Mouse (Mus musculus) left cerebral cortex, adult 11 months (tissue): ENCODE results near the gene Clta.
"Not testable (repeated sequence)": the region's sequence is repeated elsewhere in the genome, so short reads cannot be mapped to it uniquely, and the experiment has no call there.

Experiments
- DNase-seq: peaks from one replicate; pipeline ENCODE4 v3.0.0; 2022; ENCODE audit warnings: low spot score

Gene Clta

DNA sequence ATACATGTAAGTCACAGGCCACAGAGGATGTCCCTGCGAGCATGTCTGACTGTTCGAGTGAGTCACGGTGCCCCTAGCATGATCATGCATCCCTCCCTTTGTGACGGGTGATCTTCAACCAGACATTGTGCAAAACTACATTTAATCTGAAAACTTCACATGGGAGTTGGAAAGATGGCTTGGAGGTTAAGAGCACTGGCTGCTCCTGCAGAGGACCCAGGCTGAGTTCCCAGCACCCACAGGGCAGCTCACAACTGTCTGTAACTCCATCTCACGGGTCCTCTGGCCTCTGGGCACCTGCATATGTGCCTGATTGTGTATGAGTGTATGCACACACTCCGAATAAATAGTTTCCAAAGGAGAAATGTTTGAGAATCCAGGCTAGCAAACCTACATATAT lies 20.0 kb downstream of the Clta start:
- DNase-seq, result no peak

DNA sequence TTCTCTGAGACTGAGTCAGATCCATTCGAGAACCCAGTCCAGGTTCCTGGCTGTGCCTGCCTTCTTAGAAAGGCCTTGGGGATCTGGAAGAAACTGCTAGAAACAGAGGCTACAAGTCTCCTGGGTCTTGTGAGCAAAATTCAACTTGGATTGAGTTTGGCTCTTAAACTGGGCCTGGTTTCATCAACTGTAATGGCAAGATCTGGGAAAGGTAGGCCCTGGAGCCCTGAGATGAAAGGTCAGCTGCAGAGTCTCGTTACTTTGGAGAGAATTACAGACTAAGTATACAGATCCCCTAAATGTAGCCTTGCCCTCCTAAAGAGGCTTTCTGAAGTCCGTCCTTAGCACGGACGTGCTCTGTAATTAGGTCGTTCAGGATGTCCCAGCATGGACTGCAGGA lies 21.3 kb downstream of the Clta start:
- no peak for DNase-seq

DNA sequence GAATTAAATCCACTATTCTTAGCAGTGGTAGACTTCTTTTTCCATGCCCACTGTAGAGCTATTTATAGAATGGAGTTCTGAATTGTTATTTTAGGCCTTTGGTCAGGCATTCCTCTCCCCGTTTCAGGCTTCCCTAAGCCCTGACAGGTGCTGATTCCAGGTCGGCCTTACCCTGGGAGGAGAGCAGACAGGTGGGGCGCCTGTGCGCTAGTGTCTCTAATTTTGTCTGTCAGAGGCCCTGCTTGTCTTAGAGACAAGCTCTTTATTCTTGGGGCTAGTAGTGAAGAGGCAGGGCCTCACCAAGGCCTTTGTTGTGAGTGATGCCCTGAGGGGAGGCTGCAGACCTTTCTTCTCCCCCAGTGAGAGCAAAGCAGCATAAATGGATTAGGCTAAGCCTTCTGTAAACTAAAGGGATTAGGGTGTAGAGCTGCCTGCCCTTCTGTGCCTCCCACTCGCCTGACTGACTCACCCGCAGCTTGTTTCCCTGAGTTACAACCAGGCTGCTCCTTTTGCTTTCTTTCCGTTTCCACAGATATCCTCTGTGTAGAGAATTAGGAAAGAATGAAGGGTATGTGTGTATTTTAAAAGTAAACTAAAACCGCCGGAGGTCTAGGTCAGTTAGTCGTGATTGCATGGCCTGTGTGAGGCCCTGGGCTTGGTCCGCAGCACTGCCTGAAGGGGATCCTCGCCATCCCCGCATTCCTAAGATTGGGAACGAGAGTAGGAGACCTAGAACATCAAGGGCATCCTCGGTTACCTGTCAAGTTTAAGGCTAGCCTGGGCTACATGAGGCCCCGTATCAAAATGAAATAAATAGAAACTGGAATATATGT lies 24.3 kb downstream of the Clta start:
- peak; percentile 51 for DNase-seq

DNA sequence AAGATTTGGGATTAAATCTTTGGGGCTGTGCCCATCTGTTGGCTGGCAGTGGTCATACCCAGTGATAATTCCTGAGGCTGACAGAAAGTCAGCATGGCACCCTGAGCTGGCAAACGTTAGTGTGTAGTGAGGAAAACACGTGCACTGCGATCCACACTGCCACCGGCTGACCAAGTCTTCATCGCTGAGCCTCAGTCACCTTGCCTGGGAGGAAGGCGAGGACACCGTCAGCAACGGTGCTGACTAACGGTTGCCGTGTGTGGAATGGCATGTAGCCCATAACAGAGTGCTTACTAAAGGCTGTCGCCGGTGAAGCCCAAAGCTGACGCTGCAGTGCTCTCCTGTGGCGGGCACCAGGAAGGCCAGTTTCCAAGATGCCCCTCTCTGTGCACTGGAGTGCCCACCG lies 25.4 kb downstream of the Clta start:
- DNase-seq, result no peak

- no peak for DNase-seq
Observed at GRCm38 (mm10) chr4:44031521-44031920, 27.3 kb downstream of the Clta start.

DNA sequence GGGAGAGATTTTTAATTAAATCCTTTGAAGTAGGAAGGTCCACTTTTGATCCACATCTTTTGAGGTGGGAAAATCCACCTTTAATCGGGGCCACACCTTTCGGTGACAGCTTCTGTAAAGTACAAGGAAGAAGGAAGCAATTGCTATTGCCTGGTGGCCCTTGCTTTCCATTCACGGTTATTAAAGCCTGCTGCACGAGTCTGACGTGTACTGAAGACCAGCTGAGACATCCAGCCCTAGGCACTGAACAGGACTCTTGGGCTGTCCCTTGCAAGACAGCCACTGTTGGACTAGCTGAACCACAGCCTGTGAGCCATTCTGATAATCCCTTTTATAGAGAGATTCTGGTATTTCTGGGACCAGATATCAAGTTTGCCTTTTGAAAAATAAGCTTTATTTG lies 32.2 kb downstream of the Clta start:
- no peak for DNase-seq

GRCm38 (mm10) chr4:44040802-44041201 lies 36.5 kb downstream of the Clta start:
- DNase-seq, result no peak

DNA sequence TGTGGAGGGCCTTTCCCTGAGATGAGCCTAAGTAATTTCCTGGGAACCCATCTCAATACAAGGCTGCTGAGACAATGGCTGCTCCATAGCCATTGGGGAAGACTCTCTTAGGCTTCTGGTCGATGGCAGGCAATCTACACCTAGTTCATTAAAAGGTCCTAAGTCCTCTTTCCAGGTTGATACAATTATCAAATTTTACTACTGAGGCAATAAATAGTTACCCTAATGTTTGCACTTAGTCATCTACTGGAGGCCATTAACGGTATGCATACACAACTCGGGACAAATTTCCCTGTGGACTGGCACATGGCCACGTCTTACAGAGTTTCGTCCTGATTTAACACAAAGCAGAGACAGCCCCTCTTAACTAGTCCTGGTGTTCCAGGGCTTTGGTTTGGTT lies 38.2 kb downstream of the Clta start:
- DNase-seq, result no peak

DNA sequence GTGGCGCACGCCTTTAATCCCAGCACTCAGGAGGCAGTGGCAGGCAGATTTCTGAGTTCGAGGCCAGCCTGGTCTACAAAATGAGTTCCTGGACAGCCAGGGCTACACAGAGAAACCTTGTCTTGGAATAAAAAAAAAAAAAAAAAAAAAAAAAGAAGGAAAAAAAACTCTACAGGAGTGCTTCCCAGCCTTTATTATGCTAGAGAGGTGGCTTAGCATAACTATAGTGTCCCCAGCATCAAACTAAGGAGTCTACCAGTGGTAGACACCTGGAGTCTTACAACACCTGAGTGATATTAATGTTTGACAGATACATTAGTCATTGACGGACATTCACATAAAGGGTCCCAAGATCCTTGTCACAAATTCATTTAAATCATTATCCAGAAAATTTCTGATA lies 38.9 kb downstream of the Clta start:
- not testable (repeated sequence) for DNase-seq

DNA sequence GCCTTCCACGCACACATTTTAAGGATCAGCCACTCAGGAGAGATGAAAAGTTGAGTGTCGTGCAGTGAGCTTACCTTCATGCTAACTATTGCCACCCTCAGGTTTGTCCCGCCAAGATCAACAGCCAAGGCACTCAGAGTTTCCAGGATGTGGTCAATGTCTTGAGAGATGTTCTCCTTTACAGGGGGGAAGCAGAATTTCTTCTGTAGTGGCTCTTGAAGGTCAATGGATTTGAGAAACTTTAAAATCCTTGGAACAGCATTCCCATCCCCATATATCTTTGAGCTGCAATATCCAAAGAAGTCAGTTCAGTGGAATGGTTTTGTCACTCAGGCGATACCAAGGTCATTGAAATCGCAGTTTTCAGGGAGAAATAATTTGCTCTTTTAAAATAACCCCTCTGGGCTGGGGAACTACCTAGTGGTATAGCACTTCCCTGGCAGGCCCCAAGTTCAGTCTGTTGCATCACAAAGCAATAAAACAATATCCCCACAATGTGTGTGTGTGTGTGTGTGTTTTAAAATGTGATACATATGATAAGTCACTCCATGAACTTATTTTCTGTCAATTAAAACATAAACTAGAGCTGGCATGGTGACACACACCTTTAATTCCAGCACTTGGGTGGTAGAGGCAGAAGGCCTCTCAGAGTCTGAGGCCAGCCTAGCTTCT lies 40.6 kb downstream of the Clta start:
- no peak for DNase-seq

- no peak for DNase-seq
Observed at GRCm38 (mm10) chr4:44046066-44046465, 41.8 kb downstream of the Clta start.

DNA sequence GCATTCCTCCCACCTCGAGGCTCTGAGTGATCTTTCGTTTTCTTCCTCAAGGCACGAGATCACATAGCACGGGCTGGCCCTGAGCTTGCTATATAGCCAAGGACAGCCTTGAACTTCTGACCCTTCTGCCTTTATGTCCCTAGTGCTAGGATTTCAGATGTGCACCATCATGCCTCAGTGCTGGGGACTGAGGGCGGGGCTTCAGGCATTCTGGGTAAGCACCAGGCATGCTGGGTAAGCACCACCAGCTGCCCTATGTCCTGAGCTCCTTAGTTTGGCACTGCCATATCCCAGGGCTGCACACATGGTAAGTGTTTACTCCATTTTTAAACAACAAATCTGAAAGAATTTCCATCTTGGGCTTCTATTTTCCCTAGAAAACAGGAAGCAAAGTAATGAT lies 45.6 kb downstream of the Clta start:
- no peak for DNase-seq

DNA sequence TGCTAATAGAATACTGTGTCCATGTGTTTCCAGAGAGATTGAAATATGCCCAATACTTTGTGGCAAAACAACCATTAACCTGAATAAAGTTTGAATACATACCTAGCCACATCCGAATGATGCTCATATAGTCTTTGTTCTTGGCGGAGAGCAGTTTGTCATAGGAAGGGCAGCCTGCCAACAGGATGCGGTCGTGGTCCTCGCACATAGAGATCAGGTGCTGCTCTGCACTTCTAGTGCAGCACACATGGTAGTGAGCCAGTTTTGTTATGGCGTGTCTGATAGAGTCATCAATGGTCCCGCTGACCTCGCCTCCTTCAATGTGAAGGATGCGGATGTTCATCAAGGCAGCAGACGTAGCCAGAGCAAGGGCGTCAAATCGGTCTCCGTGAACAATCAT lies 55.4 kb downstream of the Clta start:
- DNase-seq, result no peak

DNA sequence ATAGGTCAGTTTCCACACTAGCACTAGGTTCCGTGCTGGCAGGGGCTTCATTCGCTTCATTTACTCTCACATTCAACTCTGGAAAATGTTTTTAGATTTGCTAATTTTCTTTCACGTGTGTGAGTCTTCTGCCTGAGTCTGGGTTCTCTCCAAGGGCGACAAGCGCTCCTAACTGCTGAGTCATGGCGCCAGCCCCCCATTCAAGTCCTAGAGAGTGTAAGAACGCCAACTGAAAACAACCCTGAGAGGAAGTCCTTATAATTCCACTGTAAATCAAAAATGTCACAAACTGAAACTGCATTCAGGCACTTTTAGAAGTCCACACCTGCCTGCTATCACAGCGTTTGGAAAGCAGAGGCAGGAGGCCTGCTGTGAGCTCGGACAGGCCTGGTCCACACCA lies 57.8 kb downstream of the Clta start:
- no peak for DNase-seq

DNA sequence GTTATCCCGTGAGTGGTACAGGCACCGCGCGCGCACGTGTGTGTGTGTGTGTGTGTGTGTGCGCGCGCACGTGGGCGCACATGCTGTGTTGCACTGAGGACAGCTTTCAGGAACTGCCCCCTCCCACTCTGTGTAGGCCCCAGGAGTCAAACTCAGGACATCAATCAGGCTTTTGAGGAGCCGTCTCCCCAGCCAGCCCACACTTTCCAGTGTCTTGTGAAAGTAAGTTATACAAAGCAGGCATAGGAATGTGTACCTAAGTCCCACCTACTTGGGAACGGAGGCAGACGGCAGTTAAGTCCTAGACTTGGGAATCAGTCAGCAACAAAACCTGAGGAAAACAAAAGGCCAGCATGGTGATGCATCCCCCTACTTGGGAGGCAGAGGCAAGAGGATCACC lies 58.6 kb downstream of the Clta start:
- DNase-seq, result no peak

- peak; percentile 77 for DNase-seq
Observed at GRCm38 (mm10) chr4:44065355-44066025, 61.2 kb downstream of the Clta start.

GRCm38 (mm10) chr4:44066891-44067290 lies 62.6 kb downstream of the Clta start:
- DNase-seq, result no peak

GRCm38 (mm10) chr4:44068736-44069135 lies 64.5 kb downstream of the Clta start:
- DNase-seq, result no peak

DNA sequence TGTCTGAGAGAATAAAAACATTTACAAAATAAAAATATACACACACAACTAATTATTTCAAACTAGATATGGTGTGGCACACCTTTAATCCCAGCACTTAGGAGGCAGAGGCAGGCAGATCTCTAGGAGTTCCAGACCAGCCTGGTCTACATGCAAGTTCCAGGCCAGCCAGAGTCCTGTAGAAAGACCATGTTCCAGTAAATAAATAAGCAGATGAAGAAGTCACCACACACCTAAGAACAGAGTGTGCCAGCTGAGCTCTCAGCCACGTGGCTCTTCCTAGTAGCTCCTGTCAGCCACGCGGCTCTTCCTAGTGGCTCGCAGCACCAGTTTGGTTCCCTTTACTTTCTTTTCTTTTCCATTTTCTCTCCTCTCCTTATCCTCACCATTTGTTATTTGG lies 65.2 kb downstream of the Clta start:
- DNase-seq, result no peak

- no peak for DNase-seq
Observed at GRCm38 (mm10) chr4:44070641-44071040, 66.4 kb downstream of the Clta start.

- no peak for DNase-seq
Observed at GRCm38 (mm10) chr4:44071741-44072145, 67.5 kb downstream of the Clta start.

DNA sequence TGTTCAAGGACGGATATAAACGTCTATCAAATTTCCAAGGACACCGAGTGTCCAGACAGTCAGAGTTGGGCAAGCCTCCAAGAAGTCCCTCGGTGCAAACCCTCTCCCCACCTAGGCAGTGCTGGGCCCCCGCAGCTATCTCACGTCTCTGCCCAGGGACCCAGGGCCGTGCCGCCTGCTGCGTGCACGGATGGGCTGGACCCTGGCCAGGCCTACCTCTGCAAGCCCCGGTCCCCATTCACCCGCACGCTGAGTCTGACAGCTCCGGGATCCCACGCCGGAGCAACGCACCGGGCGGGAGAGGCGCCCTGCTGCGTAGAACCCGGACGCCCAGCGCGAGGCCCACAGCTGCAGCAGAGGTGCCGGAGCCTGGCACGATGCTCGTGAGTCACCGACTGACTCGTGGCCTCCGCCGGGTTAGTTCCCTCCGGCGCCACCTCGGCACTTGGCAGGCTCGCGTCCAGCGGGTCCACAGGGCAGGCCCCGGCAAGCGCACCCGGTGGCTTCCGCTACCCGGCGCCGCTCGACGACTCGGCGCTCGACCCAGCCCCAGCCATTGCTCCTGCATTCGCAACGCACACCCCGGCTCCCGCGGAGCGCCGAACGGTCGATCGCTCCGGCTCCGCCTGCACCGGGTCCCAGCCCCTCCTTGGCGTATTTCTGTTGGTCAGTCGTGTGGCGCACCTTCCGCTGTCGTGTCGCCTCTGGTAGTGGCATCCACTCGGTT lies 68.1 kb downstream of the Clta start:
- peak; percentile 71 for DNase-seq
